Mouse (Mus musculus): ENCODE data around the gene Fbrs. TPM values are rescaled to one million over a fixed set of nuclear protein-coding genes. Genes with fewer than 3 reads are reported as not detected.

The Fbrs gene
- total RNA-seq, 2 experiments from 2014 or later, result 54.5 to 57.8 TPM

GRCm38 (mm10) chr7:127515846-127516245 lies 36.8 kb downstream of the Fbrs start:
- DNase-seq (ENCODE audit: low spot score in 2 of 2), result no peak

DNA sequence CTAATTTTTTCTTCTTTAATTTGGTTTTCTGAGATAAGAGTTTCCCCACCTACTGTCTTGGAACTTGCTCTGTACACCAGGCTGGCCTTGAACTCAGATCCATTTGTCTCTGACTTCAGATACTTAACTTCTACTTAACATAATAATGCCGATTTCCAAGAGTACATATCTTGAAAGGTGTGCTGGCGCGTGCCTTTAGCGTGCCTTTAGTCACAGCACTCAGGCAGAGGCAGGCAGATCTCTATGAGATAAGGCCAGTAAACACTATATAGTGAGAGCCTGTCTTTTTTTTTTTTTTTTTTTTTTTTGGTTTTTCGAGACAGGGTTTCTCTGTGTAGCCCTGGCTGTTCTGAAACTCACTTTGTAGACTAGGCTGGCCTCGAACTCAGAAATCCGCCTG lies 37.3 kb downstream of the Fbrs start:
- no peak for DNase-seq (ENCODE audit: low spot score in 2 of 2)

- no peak for DNase-seq (ENCODE audit: low spot score in 2 of 2)
Observed at GRCm38 (mm10) chr7:127519284-127519683, 40.3 kb downstream of the Fbrs start, which contains the start of gene Gm42715. TSS of gene Gm42715 (plus strand) at chr7:127519584.

Small RNA genes lying within 50 kb of the gene (microRNA-seq; reads per million reads assigned to microRNA genes)
- gene Gm47278 (0 reads per million in 2 experiments), gene Mir7060 (0 reads per million in 2 experiments)

Other genes starting within 250 kb of the Fbrs start
- gene Zfp553, start 246.1 kb upstream of the Fbrs start, total RNA-seq (2021), result 10 to 100 TPM; 21.3 to 22.1 TPM
- gene Sept1, start 246.1 kb upstream of the Fbrs start, total RNA-seq (2021), result 1 to 10 TPM; 4.4 to 4.5 TPM
- gene Zfp771, start 234.9 kb upstream of the Fbrs start, total RNA-seq (2021), result 10 to 100 TPM; 55.2 to 57.9 TPM
- 10 to 100 TPM; 20.8 to 23.2 TPM for gene Dctpp1, start 218.5 kb upstream of the Fbrs start, total RNA-seq (2021)
- gene Sephs2, start 205.1 kb upstream of the Fbrs start, total RNA-seq (2021), result 10 to 100 TPM; 33.4 to 35.8 TPM
- gene Itgal, start 182.9 kb upstream of the Fbrs start, total RNA-seq (2021), result under 1 TPM; 0.42 to 0.86 TPM
- gene Zfp768, start 133.6 kb upstream of the Fbrs start, total RNA-seq (2021), result 10 to 100 TPM; 13.7 to 14.5 TPM
- gene Zfp747, start 103.1 kb upstream of the Fbrs start, total RNA-seq (2021), result 1 to 10 TPM; 6.6 to 7.4 TPM
- 1 to 10 TPM; 3.9 to 4.8 TPM for gene 9130019O22Rik, start 92.0 kb upstream of the Fbrs start, total RNA-seq (2021)
- gene E430018J23Rik, start 85.6 kb upstream of the Fbrs start, total RNA-seq (2021), result 1 to 10 TPM; 7.4 to 7.6 TPM
- gene Zfp764, start 72.4 kb upstream of the Fbrs start, total RNA-seq (2021), result 1 to 10 TPM; 4.3 to 4.8 TPM
- 10 to 100 TPM; 12.7 to 15.7 TPM for gene Zfp688, start 57.1 kb upstream of the Fbrs start, total RNA-seq (2021)
- 1 to 10 TPM; 5.4 to 6.2 TPM for gene Zfp689, start 30.0 kb upstream of the Fbrs start, total RNA-seq (2021)
- 10 to 100 TPM; 24.6 to 33.0 TPM for gene Prr14, start 19.6 kb upstream of the Fbrs start, total RNA-seq (2021)
- gene Srcap, start 32.8 kb downstream of the Fbrs start, total RNA-seq (2021), result 10 to 100 TPM; 94.9 to 99.7 TPM
- gene Gm42715, start 40.4 kb downstream of the Fbrs start, total RNA-seq (2021), result 10 to 100 TPM in 1 of 2 experiments, 1 to 10 TPM in 1; 8.9 to 10.7 TPM
- gene Tmem265, start 82.2 kb downstream of the Fbrs start, total RNA-seq (2021), result 1 to 10 TPM in 1 of 2 experiments, not detected in 1; 1.0 TPM
- gene Phkg2, start 94.1 kb downstream of the Fbrs start, total RNA-seq (2021), result 10 to 100 TPM; 70.6 to 81.2 TPM
- 1 to 10 TPM; 7.5 to 8.9 TPM for gene Ccdc189, start 109.4 kb downstream of the Fbrs start, total RNA-seq (2021)
- gene Rnf40, start 109.6 kb downstream of the Fbrs start, total RNA-seq (2021), result 10 to 100 TPM; 63.6 to 73.4 TPM
- gene Zfp629, start 136.6 kb downstream of the Fbrs start, total RNA-seq (2021), result 10 to 100 TPM; 23.1 to 24.0 TPM
- gene Bcl7c, start 229.7 kb downstream of the Fbrs start, total RNA-seq (2021), result 10 to 100 TPM; 44.6 to 46.4 TPM
- gene Ctf1, start 233.5 kb downstream of the Fbrs start, total RNA-seq (2021), result 1 to 10 TPM; 2.7 to 4.4 TPM